Mouse (Mus musculus) testis, adult 2 months (tissue): Measurements from ENCODE around the gene Stat1. TPM values are rescaled to one million over a fixed set of nuclear protein-coding genes. Genes with fewer than 3 reads are reported as not detected.
A peak's percentile ranks its signal among the peaks of the same experiment; 100 is the strongest.

Source experiments
- H3K27ac ChIP-seq: fragments of 200-500 bp; 2 replicates; pipeline ENCODE4 v1.5.1; 2012; ENCODE audit warnings: low read depth, low read length; ENCODE audit not compliant: control insufficient read depth, insufficient read depth
- H3K27me3 ChIP-seq: fragments of 200-500 bp; 2 replicates; pipeline ENCODE4 v1.6.1; 2012; ENCODE audit warnings: mild to moderate bottlenecking, low read length, moderate library complexity; ENCODE audit not compliant: control insufficient read depth, insufficient read depth
- H3K36me3 ChIP-seq: fragments of 200-500 bp; 2 replicates; pipeline ENCODE4 v1.6.1; 2012; ENCODE audit warnings: mild to moderate bottlenecking, low read length; ENCODE audit not compliant: control insufficient read depth, insufficient read depth
- H3K4me1 ChIP-seq: fragments of 200-500 bp; 2 replicates; pipeline ENCODE4 v1.6.1; 2012; ENCODE audit warnings: low read length; ENCODE audit not compliant: control insufficient read depth, insufficient read depth
- H3K4me3 ChIP-seq: fragments of 200-500 bp; 2 replicates; pipeline ENCODE4 v1.5.1; 2012; ENCODE audit warnings: low read depth, mild to moderate bottlenecking, low read length, moderate library complexity, mixed read lengths; ENCODE audit not compliant: control insufficient read depth
- CTCF ChIP-seq: fragments of 200-500 bp; IDR thresholded peaks from 2 replicates; pipeline ENCODE4 v1.5.1; 2012; ENCODE audit warnings: low read depth, mild to moderate bottlenecking, inconsistent platforms, low read length, moderate library complexity; ENCODE audit not compliant: control insufficient read depth, insufficient read depth, insufficient replicate concordance
- POLR2A ChIP-seq: fragments of 200-500 bp; IDR thresholded peaks from 2 replicates; pipeline ENCODE4 v1.6.1; 2012; ENCODE audit warnings: low read depth, mild to moderate bottlenecking, inconsistent platforms, low read length, moderate library complexity; ENCODE audit not compliant: control insufficient read depth
- polyA plus RNA-seq: library from polyadenylated mRNA; depleted of rRNA; stranded (reverse); fragments of >200 nt; gene quantifications from 2 replicates; pipeline ENCODE4 v1.2.3, GENCODE M21; 2012

Gene Stat1
- polyA plus RNA-seq, 1 experiment = 8.3 TPM

DNA sequence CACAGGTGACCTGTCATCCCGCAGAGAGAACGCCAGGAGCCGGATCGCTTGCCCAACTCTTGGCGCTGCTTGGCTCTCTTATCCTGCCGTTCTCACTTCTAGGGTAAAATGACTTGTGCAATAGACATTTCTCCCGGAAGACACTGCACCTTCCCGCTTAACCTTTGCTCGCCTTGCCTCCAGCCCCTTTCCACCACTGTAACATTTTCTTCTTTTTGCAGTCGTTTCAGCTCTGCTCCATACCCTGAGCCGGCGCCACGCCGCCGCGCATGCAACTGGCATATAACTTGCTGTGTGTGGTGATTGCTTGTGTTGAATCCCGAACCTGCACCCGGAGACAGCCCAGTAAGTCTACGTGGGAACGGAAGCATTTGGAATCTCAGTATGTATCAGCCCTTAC lies 451 bp downstream of the Stat1 start:
- Histone ChIP-seq H3K36me3 (no peaks in the 10 kb centered on the region), H3K4me3 (peak overlapping the region; percentile 99), H3K27ac (peak overlapping the region; percentile 93), H3K27me3 (no peaks in the 10 kb centered on the region), H3K4me1 (peaks cover 12% of the 10 kb centered on the region)
- TF ChIP-seq POLR2A = no peak
- TF ChIP-seq CTCF = no peak

DNA sequence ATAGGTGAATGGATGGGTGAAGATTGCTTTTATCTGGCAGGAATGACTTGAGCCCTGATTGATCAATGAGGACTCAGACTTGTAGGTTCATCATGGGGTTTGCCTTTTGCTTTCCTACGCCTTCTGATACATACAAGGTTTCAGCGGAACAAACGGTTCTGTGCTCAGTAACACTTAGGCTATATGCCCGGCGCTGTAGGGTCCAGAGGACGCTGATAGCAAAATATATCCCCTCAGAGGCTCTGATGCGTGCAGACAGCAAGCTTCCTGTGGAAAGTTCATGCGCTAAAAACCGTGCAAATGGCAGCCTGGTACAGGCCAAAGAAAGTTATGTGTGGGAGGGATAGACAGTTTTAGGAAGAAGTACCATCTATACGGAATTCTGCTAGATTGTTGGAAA lies 951 bp downstream of the Stat1 start:
- TF ChIP-seq CTCF = no peak
- TF ChIP-seq POLR2A = no peak

DNA sequence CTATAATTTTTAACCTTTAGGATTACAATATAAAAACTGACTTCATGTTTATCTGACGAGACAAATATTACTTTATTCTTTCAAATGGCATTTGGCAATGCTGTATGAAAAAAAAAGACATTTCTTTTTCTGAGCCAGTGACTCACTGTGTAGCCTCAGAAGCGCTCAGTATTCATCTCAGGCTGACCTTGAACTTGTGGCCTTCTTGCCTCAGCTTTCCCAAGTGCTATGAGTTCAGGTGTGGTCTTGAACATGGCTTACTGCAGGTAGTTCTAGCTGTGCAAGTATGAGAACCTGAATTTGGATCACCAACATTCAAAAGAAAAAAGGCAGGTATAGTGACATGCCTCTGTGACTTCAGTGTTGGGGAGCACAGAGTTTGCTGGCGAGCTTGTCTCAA lies 1.8 kb downstream of the Stat1 start:
- H3K27ac ChIP-seq = no peak overlapping the region
- TF ChIP-seq CTCF (no peak), POLR2A (no peak)
- no peak overlapping the region for H3K4me3 ChIP-seq
- H3K27me3 ChIP-seq = no peaks in the 10 kb centered on the region
- H3K36me3 ChIP-seq = no peaks in the 10 kb centered on the region
- peaks cover 12% of the 10 kb centered on the region for H3K4me1 ChIP-seq

More for the DNA sequence above, 951 bp downstream of the Stat1 start:
- Histone ChIP-seq H3K4me1 (peaks cover 12% of the 10 kb centered on the region), H3K4me3 (peak overlapping the region; percentile 99), H3K36me3 (no peaks in the 10 kb centered on the region), H3K27me3 (no peaks in the 10 kb centered on the region), H3K27ac (no peak overlapping the region)

DNA sequence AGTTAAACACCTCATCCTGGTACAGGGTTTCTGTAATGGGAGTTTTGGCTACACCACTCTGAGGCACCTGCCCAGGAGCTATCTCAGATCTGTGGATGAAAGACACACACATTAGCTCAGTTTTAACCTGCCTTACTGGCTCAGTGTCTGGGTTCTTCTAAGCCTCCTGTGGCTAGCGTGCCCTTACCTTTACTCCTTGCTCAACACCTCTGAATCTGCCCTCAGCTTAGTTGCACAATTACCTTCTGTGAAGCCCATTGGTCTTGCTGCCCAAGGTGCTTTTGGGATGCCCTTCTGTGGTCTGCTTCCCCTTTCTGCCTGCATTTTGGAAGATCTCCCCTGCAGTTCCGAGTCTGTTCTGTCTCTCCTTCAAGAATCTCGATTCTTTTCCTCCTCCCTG lies 5.6 kb downstream of the Stat1 start:
- no peak overlapping the region for H3K27ac ChIP-seq
- H3K4me1 ChIP-seq = peaks cover 6% of the 10 kb centered on the region
- H3K27me3 ChIP-seq = no peaks in the 10 kb centered on the region
- no peak for TF ChIP-seq CTCF
- no peak for TF ChIP-seq POLR2A
- no peak overlapping the region for H3K4me3 ChIP-seq
- H3K36me3 ChIP-seq = no peaks in the 10 kb centered on the region; the same call in 1 of the 2 replicates

DNA sequence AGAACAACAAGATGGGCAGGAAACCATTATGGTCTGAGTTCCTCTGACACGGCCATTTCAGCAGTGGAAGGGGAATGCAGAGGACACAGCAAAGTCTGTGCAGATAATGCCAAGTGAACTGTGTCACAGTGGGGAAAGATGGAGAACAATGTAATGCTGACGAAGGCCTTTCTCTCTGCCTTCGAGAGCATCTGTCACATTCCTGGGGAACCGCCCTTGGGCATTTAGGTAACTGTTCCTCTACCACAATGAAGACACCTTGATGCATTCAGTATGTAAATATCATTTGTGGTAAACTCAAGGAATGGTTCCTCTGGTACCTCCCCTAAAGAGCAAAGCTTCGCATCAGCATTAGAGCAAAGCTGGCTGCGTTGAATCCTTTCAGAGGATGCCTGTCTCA lies 8.1 kb downstream of the Stat1 start:
- Histone ChIP-seq H3K27ac (no peak overlapping the region), H3K4me3 (no peak overlapping the region), H3K36me3 (no peaks in the 10 kb centered on the region; the same call in 1 of the 2 replicates), H3K4me1 (no peaks in the 10 kb centered on the region), H3K27me3 (no peaks in the 10 kb centered on the region)
- no peak for TF ChIP-seq CTCF
- TF ChIP-seq POLR2A = no peak

DNA sequence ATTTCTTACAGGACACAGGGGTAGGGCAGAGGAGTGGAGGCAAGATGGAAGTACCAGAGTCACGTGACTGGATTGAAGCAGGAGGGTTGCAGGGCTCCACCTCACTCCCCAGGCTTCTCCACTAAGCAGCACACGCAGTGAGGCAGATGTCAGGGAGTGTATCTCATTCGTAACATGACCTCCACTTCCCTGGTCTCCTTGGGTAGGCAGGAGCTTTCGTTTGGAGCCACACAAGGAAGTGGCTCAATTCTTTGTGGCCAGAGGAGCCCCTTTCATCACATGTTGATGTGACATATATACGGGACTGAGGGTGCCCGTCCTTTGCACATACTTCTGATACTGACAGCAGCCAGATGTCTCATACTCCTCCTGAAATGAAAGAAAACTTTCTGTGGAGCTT lies 10.6 kb downstream of the Stat1 start:
- H3K27ac ChIP-seq = no peak overlapping the region
- H3K36me3 ChIP-seq = no peaks in the 10 kb centered on the region; the same call in 1 of the 2 replicates
- H3K27me3 ChIP-seq = no peaks in the 10 kb centered on the region
- no peak overlapping the region for H3K4me3 ChIP-seq
- no peaks in the 10 kb centered on the region for H3K4me1 ChIP-seq
- TF ChIP-seq CTCF (no peak), POLR2A (no peak)

DNA sequence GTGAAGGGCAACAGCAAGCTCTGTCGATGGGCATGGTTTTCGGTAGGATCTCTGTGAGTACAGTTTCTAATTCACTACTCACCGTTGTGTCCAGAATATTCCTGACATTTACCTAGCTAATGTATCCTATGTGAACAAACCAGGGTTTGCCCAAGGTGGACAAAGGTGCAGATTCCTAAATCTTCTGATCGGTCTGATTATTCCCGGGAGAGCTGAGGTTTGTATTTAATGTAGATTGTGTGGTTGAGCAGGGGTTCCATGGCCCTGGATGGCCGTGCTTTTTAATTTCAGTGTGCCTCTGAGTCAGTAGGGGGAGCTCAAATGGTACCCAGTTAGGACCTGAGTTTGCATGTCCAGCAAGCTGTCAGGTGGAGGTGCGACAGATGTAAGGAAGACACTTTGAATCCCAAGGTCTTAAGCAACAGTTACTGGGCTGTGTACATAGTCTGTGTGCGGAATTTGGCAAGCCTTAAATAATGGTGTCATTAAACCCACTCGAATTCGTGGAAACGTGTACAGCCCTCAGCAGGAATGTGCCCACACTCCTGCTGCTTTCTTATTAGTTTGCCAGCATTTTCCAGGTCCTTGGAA lies 12.6 kb downstream of the Stat1 start:
- H3K4me1 ChIP-seq = no peaks in the 10 kb centered on the region
- no peaks in the 10 kb centered on the region for H3K27me3 ChIP-seq
- no peak for TF ChIP-seq POLR2A
- TF ChIP-seq CTCF = no peak
- H3K36me3 ChIP-seq = no peaks in the 10 kb centered on the region; the same call in 1 of the 2 replicates
- no peak overlapping the region for H3K27ac ChIP-seq
- no peak overlapping the region for H3K4me3 ChIP-seq

DNA sequence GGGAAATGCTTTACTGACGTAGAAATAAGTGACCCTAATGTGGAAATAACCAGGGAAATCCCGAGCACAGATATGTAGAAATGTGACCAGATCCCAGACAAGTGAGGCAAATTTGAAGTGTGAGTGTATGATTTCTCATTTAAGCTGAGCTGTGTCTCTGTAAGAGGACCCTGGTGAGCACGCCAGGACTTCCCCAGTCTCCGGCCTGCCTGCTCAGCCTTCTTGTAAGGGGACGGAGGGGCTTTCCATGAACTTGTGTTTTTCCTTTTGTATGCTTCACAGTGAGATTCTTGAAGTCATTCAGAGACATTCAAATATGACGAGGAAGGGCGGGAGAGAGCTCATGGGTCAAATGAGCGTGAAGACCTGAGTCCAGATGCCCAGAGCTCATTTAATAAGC lies 14.0 kb downstream of the Stat1 start:
- H3K27me3 ChIP-seq = no peaks in the 10 kb centered on the region
- H3K4me3 ChIP-seq = no peak overlapping the region
- no peak overlapping the region for H3K27ac ChIP-seq
- H3K36me3 ChIP-seq = no peaks in the 10 kb centered on the region; the same call in 1 of the 2 replicates
- TF ChIP-seq POLR2A = no peak
- no peak for TF ChIP-seq CTCF
- no peaks in the 10 kb centered on the region for H3K4me1 ChIP-seq
